Mouse (Mus musculus) midbrain, embryonic 15.5 days (tissue): Measurements from ENCODE around the gene Scyl1. TPM values are rescaled to one million over a fixed set of nuclear protein-coding genes. Genes with fewer than 3 reads are reported as not detected.

Experiments
- ATAC-seq: fragments of 200-750 bp; cut with Nextera tagmentation; replicated peaks from 2 replicates; pipeline ENCODE4 v1.8.0; 2017; ENCODE audit warnings: moderate TSS enrichment
- H3K27ac ChIP-seq: fragments of 300-500 bp; sonication (generic); 2 replicates; pipeline ENCODE4 v1.5.1; 2015; ENCODE audit warnings: mild to moderate bottlenecking, inconsistent platforms
- H3K27me3 ChIP-seq: fragments of 300-500 bp; sonication (generic); replicated peaks from 2 replicates; pipeline ENCODE4 v1.6.1; 2015; ENCODE audit warnings: inconsistent platforms
- H3K36me3 ChIP-seq: fragments of 300-500 bp; sonication (generic); replicated peaks from 2 replicates; pipeline ENCODE4 v1.6.1; 2015; ENCODE audit warnings: inconsistent platforms
- H3K4me1 ChIP-seq: fragments of 300-500 bp; sonication (generic); 2 replicates; pipeline ENCODE4 v1.6.1; 2015; ENCODE audit warnings: inconsistent platforms
- H3K4me2 ChIP-seq: fragments of 300-500 bp; sonication (generic); 2 replicates; pipeline ENCODE4 v1.6.1; 2015; ENCODE audit warnings: inconsistent platforms, mild to moderate bottlenecking, moderate library complexity
- H3K4me3 ChIP-seq: fragments of 300-500 bp; sonication (generic); 2 replicates; pipeline ENCODE4 v1.5.1; 2015; ENCODE audit warnings: mild to moderate bottlenecking, inconsistent platforms
- H3K9ac ChIP-seq: fragments of 300-500 bp; sonication (generic); 2 replicates; pipeline ENCODE4 v1.6.1; 2015; ENCODE audit warnings: mild to moderate bottlenecking, inconsistent platforms
- H3K9me3 ChIP-seq: fragments of 300-500 bp; sonication (generic); 2 replicates; pipeline ENCODE4 v1.6.1; 2016; ENCODE audit warnings: inconsistent platforms
- WGBS: fragments of 180-500 bp; shearing (Covaris S2); methylation state at CpG from one replicate; pipeline ENCODE4 v1.1.7; 2015; ENCODE audit warnings: mixed read lengths; 5-methylcytosine and 5-hydroxymethylcytosine counted together
- polyA plus RNA-seq: library from polyadenylated mRNA; unstranded; fragments of >200 nt; fragmentation: Nextera tagmentation; extraction: Ambion mirVana; gene quantifications from 2 replicates; pipeline ENCODE4 v1.2.1, GENCODE M21; 2015

Gene Scyl1
- polyA plus RNA-seq, 1 experiment from 2014 or later, result 94.7 TPM

DNA sequence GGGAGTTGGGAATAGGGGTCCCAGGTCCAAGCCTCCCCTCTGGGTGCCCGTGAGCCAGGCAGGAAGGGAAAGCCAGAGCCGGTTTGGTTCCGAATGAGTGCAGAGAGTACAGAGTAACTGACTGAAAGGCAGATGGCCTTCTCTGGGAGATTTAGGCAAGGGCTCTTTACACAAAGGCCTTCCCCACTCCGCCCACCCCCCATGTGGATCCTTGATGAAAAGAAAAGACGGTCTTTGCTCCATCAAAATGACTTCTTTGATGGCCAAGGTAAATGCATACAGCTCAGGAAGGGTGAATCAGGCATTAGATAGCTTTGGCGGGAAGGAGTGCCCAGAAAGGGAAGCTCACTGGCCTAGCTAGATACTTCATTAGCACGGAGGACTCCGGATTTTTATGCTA is 7.1 kb upstream of the Scyl1 start:
- H3K36me3 ChIP-seq, result no peaks in the 10 kb centered on the region
- no peak overlapping the region for H3K4me2 ChIP-seq
- WGBS, result 34% methylated on average over 8 of the region's 8 CpGs
- H3K27me3 ChIP-seq, result no peaks in the 10 kb centered on the region
- ATAC-seq, result no peak
- no peaks in the 10 kb centered on the region for H3K4me1 ChIP-seq
- H3K4me3 ChIP-seq, result no peak overlapping the region
- no peaks in the 10 kb centered on the region for H3K9me3 ChIP-seq
- no peak overlapping the region for H3K27ac ChIP-seq
- H3K9ac ChIP-seq, result no peak overlapping the region

DNA sequence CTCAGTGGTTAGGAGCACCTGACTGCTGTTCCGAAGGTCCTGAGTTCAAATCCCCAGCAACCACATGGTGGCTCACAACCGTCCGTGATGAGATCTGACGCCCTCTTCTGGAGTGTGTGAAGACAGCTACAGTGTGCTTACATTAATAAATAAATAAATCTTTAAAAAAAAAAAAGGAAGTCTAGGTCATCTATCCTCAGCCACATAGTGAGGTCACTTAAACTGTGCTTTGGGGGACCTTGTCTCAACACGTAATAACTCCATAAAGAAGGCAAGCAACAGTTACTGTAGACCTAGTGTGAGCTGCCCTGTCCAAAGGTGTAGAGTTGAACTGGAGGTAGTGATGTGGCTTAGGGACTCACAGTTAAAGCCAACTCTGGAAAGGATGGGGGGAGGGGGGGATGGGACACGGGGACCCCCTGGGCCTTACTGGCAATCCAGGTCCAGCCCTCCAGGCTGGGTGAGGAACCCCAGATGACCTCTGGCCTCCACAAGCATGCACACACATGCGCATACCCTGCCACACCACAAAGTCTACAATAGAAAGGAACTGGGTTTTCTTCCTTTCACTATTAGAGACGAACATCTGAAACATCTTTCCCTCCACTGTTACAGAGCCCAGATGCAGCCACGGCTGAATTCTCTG is 6.3 kb upstream of the Scyl1 start:
- Histone ChIP-seq H3K27me3 (no peaks in the 10 kb centered on the region), H3K9me3 (no peaks in the 10 kb centered on the region), H3K4me2 (no peak overlapping the region), H3K4me1 (no peaks in the 10 kb centered on the region), H3K4me3 (no peak overlapping the region), H3K9ac (no peak overlapping the region), H3K27ac (no peak overlapping the region), H3K36me3 (no peaks in the 10 kb centered on the region)
- WGBS, result 86% methylated on average over 9 of the region's 9 CpGs
- no peak for ATAC-seq

DNA sequence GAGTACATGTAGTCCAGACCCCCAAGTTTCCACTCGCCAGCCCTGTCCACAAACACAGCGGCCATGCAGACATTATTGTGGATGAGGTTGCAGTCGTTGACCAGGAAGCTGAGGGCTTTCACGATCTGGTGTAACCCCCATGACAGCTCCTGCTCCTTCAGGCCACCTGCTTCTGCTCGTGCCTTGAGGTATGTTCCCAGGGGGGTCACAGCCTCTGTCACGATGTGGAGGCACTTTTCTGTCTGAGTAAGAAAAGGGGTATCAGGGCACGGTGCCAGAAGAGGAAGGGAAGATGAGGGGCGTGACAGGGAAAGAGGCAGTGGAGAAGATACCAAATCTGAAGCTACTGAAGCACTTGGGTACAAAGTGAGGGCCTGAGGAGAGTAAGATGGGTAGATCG is 908 bp downstream of the Scyl1 start:
- no peak for ATAC-seq
- Histone ChIP-seq H3K27ac (peak overlapping the region; percentile 86), H3K4me2 (peak overlapping the region; percentile 84), H3K36me3 (peaks cover 18% of the 10 kb centered on the region), H3K9me3 (no peaks in the 10 kb centered on the region), H3K27me3 (no peaks in the 10 kb centered on the region), H3K4me3 (peak overlapping the region; percentile 70), H3K4me1 (peaks cover 18% of the 10 kb centered on the region), H3K9ac (peak overlapping the region; percentile 82)
- 48% methylated on average over 9 of the region's 9 CpGs for WGBS

DNA sequence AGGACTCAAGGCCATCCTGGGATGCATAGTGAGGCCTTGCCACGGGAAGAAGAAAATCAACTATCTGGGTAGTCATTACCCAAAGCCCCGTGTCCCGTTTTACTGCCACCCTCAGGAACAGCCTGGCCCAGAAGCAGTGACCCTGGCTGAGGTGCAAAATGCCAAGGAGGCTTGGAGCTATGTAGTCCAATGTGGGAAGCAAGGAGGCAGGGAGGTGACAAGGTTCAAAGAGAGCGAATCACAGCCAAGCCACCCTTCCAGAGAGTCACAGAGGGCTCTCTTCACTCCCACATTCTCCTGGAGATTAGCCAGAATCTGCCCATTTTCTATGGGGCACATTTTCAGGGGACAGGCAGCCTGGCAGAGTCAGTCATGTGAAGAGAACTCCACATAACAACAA is 3.9 kb downstream of the Scyl1 start:
- Histone ChIP-seq H3K4me2 (no peak overlapping the region), H3K4me3 (no peak overlapping the region), H3K9ac (no peak overlapping the region), H3K27ac (no peak overlapping the region), H3K4me1 (peaks cover 18% of the 10 kb centered on the region), H3K27me3 (no peaks in the 10 kb centered on the region), H3K36me3 (peaks cover 33% of the 10 kb centered on the region), H3K9me3 (no peaks in the 10 kb centered on the region)
- ATAC-seq, result no peak
- WGBS, result 91% methylated on average over 4 of the region's 4 CpGs

DNA sequence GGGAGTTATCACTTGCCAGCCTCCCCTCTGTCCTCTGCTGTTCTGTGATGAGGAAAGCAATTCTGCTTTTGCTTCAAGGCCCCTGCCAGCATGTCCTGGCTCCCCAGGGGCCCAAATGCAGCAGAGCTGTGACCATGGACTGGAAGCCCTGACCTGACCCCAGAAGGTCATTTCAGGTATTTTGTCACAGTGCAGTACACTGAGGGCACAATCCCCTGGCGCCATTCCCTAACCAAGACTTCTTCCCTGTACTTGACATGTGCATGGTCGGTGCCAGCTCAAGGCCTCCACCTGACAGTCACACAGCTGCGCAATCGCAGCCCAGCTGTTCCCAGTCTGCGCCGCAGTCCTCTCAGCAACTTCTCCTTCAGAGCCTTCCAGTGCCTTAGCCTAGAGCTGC is 8.1 kb downstream of the Scyl1 start:
- no peaks in the 10 kb centered on the region for H3K4me1 ChIP-seq
- 93% methylated on average over 6 of the region's 6 CpGs for WGBS
- ATAC-seq, result no peak
- H3K9me3 ChIP-seq, result no peaks in the 10 kb centered on the region
- H3K36me3 ChIP-seq, result peaks cover 60% of the 10 kb centered on the region
- peaks cover 12% of the 10 kb centered on the region for H3K27me3 ChIP-seq
- no peak overlapping the region for H3K4me3 ChIP-seq
- no peak overlapping the region for H3K4me2 ChIP-seq
- no peak overlapping the region for H3K27ac ChIP-seq
- H3K9ac ChIP-seq, result no peak overlapping the region

DNA sequence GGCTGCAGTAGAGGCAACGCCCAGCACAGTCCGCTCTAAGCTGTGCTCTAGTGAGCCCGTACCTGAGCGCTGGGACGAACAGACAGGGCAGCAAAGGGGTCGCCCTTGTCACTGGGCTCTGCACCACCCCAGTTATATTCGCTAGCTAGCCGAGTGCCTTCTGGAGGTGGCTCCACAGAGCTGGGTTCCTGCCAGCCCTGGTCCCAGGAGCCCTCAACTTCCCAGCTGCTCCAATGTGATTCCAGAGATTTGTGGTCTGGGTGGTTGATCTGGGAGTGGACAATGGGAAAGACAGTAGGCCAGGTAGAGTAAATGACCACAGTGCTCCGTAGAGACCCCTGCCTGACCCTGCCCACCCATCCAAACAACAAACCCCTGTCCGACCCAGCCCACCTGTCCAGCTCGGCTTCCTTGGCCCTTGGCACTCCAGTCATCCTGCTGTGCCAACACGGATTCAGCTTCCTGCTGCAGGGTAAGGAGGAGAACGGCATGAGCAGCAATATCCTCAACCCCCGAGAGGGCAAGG is 12.3 kb downstream of the Scyl1 start:
- 89% methylated on average over 14 of the region's 14 CpGs for WGBS
- peaks cover 48% of the 10 kb centered on the region for H3K36me3 ChIP-seq
- H3K9me3 ChIP-seq, result no peaks in the 10 kb centered on the region
- peaks cover 13% of the 10 kb centered on the region for H3K4me1 ChIP-seq
- no peak overlapping the region for H3K27ac ChIP-seq
- peaks cover 37% of the 10 kb centered on the region for H3K27me3 ChIP-seq
- no peak overlapping the region for H3K4me2 ChIP-seq
- H3K9ac ChIP-seq, result no peak overlapping the region
- no peak for ATAC-seq
- H3K4me3 ChIP-seq, result no peak overlapping the region

DNA sequence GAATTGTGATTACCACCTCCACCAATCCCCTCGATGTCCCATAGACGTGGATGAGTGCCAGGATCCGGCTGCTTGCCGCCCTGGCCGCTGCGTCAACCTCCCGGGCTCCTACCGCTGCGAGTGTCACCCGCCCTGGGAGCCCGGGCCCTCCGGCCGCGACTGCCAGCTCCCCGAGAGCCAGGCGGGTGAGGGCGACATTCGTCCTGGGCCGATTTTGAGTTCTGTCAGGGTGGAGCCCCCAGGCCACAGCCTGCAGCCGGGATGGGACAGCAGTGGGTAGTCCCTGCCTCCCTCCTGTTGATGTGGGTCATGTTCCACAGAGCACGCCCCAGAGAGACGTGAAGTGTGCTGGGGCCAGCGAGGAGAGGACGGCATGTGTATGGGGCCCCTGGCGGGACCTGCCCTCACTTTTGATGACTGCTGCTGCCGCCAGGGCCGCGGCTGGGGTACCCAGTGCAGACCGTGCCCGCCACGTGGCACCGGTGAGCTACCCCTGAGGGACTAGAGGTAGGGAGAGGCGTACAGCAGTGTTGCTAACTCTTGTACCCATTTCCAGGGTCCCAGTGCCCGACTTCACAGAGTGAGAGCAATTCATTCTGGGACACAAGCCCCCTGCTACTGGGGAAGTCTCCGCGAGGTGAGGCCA is 14.1 kb downstream of the Scyl1 start:
- no peak overlapping the region for H3K9ac ChIP-seq
- H3K36me3 ChIP-seq, result peaks cover 42% of the 10 kb centered on the region
- peak overlapping the region; percentile 22; the same call in 1 of the 2 replicates for H3K4me2 ChIP-seq
- 17% methylated on average over 34 of the region's 36 CpGs for WGBS
- no peaks in the 10 kb centered on the region for H3K9me3 ChIP-seq
- H3K27ac ChIP-seq, result no peak overlapping the region
- peaks cover 13% of the 10 kb centered on the region for H3K4me1 ChIP-seq
- ATAC-seq, result peak; percentile 27; the same call in 1 of the 2 replicates
- H3K4me3 ChIP-seq, result no peak overlapping the region
- H3K27me3 ChIP-seq, result peaks cover 47% of the 10 kb centered on the region

DNA sequence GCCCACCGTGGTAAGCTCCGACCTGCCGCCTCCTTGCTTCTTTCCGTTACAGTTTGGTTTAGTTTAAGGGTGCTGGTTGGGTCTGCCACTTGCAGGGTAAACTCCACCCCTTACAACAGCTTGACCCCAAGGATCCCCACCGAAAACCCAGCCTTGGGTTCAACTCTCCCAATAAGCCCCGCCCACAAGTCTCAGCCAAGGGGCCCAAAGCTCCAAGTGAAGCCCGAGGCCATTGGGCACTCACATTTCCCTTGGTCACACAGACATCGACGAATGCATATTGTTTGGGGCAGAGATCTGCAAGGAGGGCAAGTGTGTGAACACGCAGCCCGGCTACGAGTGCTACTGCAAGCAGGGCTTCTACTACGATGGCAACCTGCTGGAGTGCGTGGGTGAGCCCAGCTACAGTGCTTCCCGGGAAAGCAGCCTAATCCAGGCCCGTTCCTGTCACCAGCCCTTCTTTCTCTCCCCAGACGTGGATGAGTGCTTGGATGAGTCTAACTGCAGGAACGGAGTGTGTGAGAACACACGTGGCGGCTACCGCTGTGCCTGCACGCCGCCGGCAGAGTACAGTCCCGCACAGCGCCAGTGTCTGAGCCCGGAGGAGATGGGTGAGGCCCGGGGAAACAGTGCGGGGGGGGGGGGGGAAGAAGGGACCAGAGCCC is 14.8 kb downstream of the Scyl1 start:
- Histone ChIP-seq H3K9ac (no peak overlapping the region), H3K4me1 (peaks cover 16% of the 10 kb centered on the region), H3K4me2 (peak overlapping the region; percentile 22; the same call in 1 of the 2 replicates), H3K9me3 (no peaks in the 10 kb centered on the region), H3K36me3 (peaks cover 42% of the 10 kb centered on the region), H3K27me3 (peaks cover 54% of the 10 kb centered on the region), H3K4me3 (no peak overlapping the region), H3K27ac (no peak overlapping the region)
- 11% methylated on average over 28 of the region's 29 CpGs for WGBS
- ATAC-seq, result peak; percentile 58; the same call in 1 of the 2 replicates

DNA sequence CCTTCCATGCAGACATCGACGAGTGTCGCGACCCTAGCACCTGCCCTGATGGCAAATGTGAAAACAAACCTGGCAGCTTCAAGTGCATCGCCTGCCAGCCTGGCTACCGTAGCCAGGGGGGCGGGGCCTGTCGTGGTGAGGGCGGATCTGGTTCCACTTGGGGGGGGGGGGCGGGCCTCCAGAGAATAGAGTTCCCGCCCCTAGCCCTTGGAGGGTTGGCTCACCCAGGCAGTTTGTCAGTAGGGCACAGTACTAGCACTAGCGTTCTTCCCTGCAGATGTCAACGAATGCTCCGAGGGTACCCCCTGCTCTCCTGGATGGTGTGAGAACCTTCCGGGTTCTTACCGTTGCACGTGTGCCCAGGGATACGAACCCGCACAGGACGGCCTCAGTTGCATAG is 19.5 kb downstream of the Scyl1 start:
- 9% methylated on average over 18 of the region's 20 CpGs for WGBS
- Histone ChIP-seq H3K27ac (no peak overlapping the region), H3K4me3 (no peak overlapping the region), H3K36me3 (no peaks in the 10 kb centered on the region), H3K9ac (no peak overlapping the region), H3K27me3 (peaks cover 55% of the 10 kb centered on the region), H3K9me3 (no peaks in the 10 kb centered on the region), H3K4me2 (no peak overlapping the region), H3K4me1 (peaks cover 17% of the 10 kb centered on the region)
- no peak for ATAC-seq

DNA sequence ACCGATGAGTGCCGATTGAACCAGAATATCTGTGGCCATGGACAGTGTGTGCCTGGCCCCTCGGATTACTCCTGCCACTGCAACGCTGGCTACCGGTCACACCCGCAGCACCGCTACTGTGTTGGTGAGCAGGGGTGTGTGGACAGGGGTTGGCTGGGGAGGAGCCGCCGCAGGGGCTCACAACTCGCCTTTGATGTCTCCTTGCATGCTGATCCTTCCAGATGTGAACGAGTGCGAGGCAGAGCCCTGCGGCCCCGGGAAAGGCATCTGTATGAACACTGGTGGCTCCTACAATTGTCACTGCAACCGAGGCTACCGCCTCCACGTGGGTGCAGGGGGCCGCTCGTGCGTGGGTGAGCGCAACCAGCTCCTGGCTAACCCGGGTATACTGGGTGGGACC is 20.3 kb downstream of the Scyl1 start:
- H3K4me3 ChIP-seq, result no peak overlapping the region
- H3K4me1 ChIP-seq, result peaks cover 21% of the 10 kb centered on the region
- no peaks in the 10 kb centered on the region for H3K36me3 ChIP-seq
- no peak overlapping the region for H3K9ac ChIP-seq
- peaks cover 51% of the 10 kb centered on the region for H3K27me3 ChIP-seq
- no peaks in the 10 kb centered on the region for H3K9me3 ChIP-seq
- H3K27ac ChIP-seq, result no peak overlapping the region
- no peak for ATAC-seq
- 7% methylated on average over 22 of the region's 22 CpGs for WGBS
- H3K4me2 ChIP-seq, result no peak overlapping the region

DNA sequence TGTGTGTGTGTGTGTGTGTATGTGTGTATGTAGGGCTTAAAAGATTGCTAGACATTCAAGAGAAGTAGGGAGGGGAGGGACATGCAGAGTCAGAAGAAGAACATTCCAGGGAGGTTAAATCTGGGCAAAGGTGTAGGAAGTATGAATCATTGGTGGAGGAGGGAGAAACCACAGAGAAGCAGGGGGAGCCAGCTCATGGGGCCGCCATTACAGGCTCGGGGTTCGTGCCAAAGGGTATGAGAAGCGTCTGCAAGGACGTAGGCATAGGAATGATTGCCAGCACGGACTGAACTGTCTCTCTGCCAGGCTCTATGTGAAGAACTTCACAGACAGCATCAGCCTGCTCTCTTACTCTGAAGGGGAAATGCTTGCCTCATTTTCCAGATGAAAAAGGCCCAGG is 21.7 kb downstream of the Scyl1 start:
- 84% methylated on average over 6 of the region's 6 CpGs for WGBS
- Histone ChIP-seq H3K4me3 (no peak overlapping the region), H3K4me1 (peaks cover 28% of the 10 kb centered on the region), H3K27ac (no peak overlapping the region), H3K27me3 (peaks cover 54% of the 10 kb centered on the region), H3K9me3 (no peaks in the 10 kb centered on the region), H3K4me2 (no peak overlapping the region), H3K9ac (no peak overlapping the region), H3K36me3 (no peaks in the 10 kb centered on the region)
- ATAC-seq, result no peak

DNA sequence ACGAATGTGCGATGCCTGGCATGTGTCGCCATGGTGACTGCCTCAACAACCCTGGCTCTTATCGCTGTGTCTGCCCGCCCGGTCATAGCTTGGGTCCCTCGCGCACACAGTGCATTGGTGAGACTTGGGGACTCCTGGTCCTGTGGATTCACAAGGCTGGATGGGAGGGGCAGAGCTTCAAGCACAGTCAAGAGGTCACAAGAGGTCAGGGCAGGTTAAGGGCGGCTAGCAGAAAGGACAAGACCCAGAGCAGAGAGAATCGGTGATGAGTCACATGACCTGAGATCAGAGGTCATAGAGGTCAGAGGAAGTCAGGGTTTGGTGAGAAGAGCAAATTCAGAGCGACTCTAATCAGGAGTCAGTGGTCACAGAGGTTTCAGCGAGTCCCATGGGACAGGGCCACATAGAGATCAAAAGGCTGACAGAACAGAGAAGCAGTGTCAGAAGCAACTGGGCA is 24.3 kb downstream of the Scyl1 start:
- WGBS, result 26% methylated on average over 12 of the region's 12 CpGs
- no peaks in the 10 kb centered on the region for H3K36me3 ChIP-seq
- peak overlapping the region; percentile 52; the same call in 1 of the 2 replicates for H3K4me2 ChIP-seq
- ATAC-seq, result no peak
- no peaks in the 10 kb centered on the region for H3K9me3 ChIP-seq
- peaks cover 36% of the 10 kb centered on the region for H3K4me1 ChIP-seq
- H3K27ac ChIP-seq, result no peak overlapping the region
- peaks cover 42% of the 10 kb centered on the region for H3K27me3 ChIP-seq
- H3K9ac ChIP-seq, result no peak overlapping the region
- no peak overlapping the region for H3K4me3 ChIP-seq
